Mouse (Mus musculus) fibroblast of lung, adult 2 months (primary cell): Measurements from ENCODE around the gene Gucy2e.

Source experiments
- DNase-seq: peaks from one replicate; pipeline ENCODE4 v3.0.0-alpha.2; 2011; ENCODE audit warnings: low read depth

Gucy2e gene

GRCm38 (mm10) chr11:69236061-69236925 is 543 bp downstream of the Gucy2e start:
- DNase-seq: no peak

- no peak for DNase-seq
These were observed 1.4 kb downstream of the Gucy2e start for GRCm38 (mm10) chr11:69235285-69236060.

GRCm38 (mm10) chr11:69233141-69233540 is 3.7 kb downstream of the Gucy2e start:
- no peak for DNase-seq

GRCm38 (mm10) chr11:69230420-69230819 is 6.4 kb downstream of the Gucy2e start:
- no peak for DNase-seq

- no peak for DNase-seq
These were observed 11.1 kb downstream of the Gucy2e start for GRCm38 (mm10) chr11:69225715-69226114.

- DNase-seq: peak; percentile 27
These were observed 13.7 kb downstream of the Gucy2e start for GRCm38 (mm10) chr11:69223101-69223500.

- no peak for DNase-seq
These were observed 15.8 kb downstream of the Gucy2e start for GRCm38 (mm10) chr11:69221070-69221469.

- no peak for DNase-seq
These were observed 18.2 kb downstream of the Gucy2e start for GRCm38 (mm10) chr11:69218661-69219060.

GRCm38 (mm10) chr11:69217411-69217810 is 19.4 kb downstream of the Gucy2e start:
- no peak for DNase-seq

- DNase-seq: no peak
These were observed 25.4 kb downstream of the Gucy2e start for GRCm38 (mm10) chr11:69211431-69211830.

- DNase-seq: no peak
These were observed 34.2 kb downstream of the Gucy2e start for GRCm38 (mm10) chr11:69202469-69203230.

- no peak for DNase-seq
These were observed 36.6 kb downstream of the Gucy2e start for GRCm38 (mm10) chr11:69200231-69200630.

- no peak for DNase-seq
These were observed 37.6 kb downstream of the Gucy2e start for GRCm38 (mm10) chr11:69199251-69199650.

- no peak for DNase-seq
These were observed 39.1 kb downstream of the Gucy2e start, which contains the start of gene Alox8 for GRCm38 (mm10) chr11:69197743-69198142. Alox8 (minus strand) TSS chr11:69197843.

- no peak for DNase-seq
These were observed 39.6 kb downstream of the Gucy2e start for GRCm38 (mm10) chr11:69197194-69197593.

GRCm38 (mm10) chr11:69196766-69197165 is 40.1 kb downstream of the Gucy2e start:
- no peak for DNase-seq

- DNase-seq: peak; percentile 14
These were observed 44.0 kb downstream of the Gucy2e start for GRCm38 (mm10) chr11:69192840-69193239.

GRCm38 (mm10) chr11:69185936-69186335 is 50.9 kb downstream of the Gucy2e start:
- no peak for DNase-seq

GRCm38 (mm10) chr11:69185031-69185430 is 51.8 kb downstream of the Gucy2e start:
- no peak for DNase-seq

GRCm38 (mm10) chr11:69180120-69180519 is 56.7 kb downstream of the Gucy2e start:
- DNase-seq: no peak

- DNase-seq: no peak
These were observed 57.3 kb downstream of the Gucy2e start for GRCm38 (mm10) chr11:69179512-69179911.

GRCm38 (mm10) chr11:69178525-69178924 is 58.3 kb downstream of the Gucy2e start:
- DNase-seq: no peak
